Mouse (Mus musculus): Measurements from ENCODE around the gene Ica1l. TPM values are rescaled to one million over a fixed set of nuclear protein-coding genes. Genes with fewer than 3 reads are reported as not detected.

The Ica1l gene
- polyA plus RNA-seq, 1 experiment from 2014 or later: 1.4 TPM

DNA sequence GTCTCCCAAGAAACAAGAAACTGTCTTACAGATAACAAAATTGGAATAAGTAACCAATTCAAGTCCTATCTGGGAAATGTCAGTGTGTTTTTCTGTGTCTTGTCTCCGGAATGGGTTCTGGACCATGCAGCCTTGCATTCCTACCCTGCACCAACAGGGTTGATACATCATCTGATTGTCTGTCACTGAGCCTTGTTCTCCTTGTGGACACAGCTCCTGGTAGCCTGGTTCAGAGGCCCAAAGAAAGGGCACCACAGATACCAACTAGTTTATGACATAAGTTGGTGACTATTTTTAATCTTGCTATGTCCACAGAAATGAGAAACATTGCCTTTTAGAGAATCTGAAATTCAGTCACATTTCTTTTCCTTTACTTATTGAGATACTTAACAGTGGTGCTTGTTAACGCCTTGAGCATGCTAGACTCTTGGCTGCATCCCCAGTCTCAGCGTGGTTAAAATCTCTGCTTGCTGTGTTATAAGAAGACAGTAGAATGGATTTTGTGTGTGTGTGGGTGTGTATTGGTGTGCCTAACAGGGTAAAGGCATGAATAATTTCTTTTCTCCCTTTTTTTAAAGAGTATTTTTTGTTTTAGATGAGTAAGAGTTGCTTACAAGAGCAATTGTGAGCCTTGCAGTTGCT is 55.5 kb downstream of the Ica1l start:
- 0 out of 2 replicates have a peak, but pooled peaks cover 13% of the 10 kb centered on the region for H3K36me3 ChIP-seq (ENCODE audit: insufficient read depth, low read length)
- H3K9me3 ChIP-seq (replicated peaks; ENCODE audit: low read length): no peaks in the 10 kb centered on the region
- WGBS: 95% methylated on average over 3 of the region's 3 CpGs
- DNase-seq (ENCODE audit: low spot score): no peak
- H3K9ac ChIP-seq (ENCODE audit: low read depth, low read length): no peak overlapping the region
- no peak for ATAC-seq (replicated peaks; ENCODE audit: low FRiP score, low read depth)
- no peaks in the 10 kb centered on the region for H3K27me3 ChIP-seq (ENCODE audit: insufficient read depth, low read length)
- H3K4me1 ChIP-seq (replicated peaks; ENCODE audit: insufficient read depth, low read length): no peaks in the 10 kb centered on the region
- H3K27ac ChIP-seq: no peak overlapping the region
- H3K4me3 ChIP-seq (replicated peaks; ENCODE audit: low read depth, low read length): no peak overlapping the region
- no peak overlapping the region for H3K4me2 ChIP-seq (ENCODE audit: low read length)
- no peak for TF ChIP-seq CTCF (IDR thresholded peaks at IDR 0.05; ENCODE audit: low read depth)

DNA sequence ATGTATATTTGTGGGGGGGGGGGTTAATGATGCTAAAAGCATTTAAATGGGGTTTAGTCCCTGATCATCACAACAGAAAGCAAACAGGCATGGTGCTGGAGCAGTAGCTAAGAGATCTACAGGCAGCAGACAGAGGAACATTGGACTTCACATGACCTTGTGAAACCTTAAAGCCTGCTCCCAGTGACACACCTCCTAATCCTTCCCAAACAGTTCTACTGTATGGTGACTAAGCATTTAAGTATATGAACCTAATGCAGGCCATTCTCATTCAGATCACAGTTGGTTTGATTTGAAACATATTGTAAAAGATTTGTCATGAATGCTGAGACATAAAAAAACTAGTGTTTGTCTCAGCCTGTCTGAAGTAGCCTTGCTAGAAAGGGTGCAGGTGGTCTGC is 56.4 kb downstream of the Ica1l start:
- Histone ChIP-seq H3K4me3 (replicated peaks; ENCODE audit: low read depth, low read length) (no peak overlapping the region), H3K4me1 (replicated peaks; ENCODE audit: insufficient read depth, low read length) (no peaks in the 10 kb centered on the region), H3K27me3 (ENCODE audit: insufficient read depth, low read length) (no peaks in the 10 kb centered on the region), H3K9me3 (replicated peaks; ENCODE audit: low read length) (no peaks in the 10 kb centered on the region), H3K9ac (ENCODE audit: low read depth, low read length) (no peak overlapping the region), H3K36me3 (ENCODE audit: insufficient read depth, low read length) (peaks cover 15% of the 10 kb centered on the region; the same call in 1 of the 2 replicates), H3K4me2 (ENCODE audit: low read length) (no peak overlapping the region), H3K27ac (no peak overlapping the region)
- DNase-seq (ENCODE audit: low spot score) (no peak), ATAC-seq (replicated peaks; ENCODE audit: low FRiP score, low read depth) (no peak)
- no peak for TF ChIP-seq CTCF (IDR thresholded peaks at IDR 0.05; ENCODE audit: low read depth)

- Histone ChIP-seq H3K9me3 (replicated peaks; ENCODE audit: low read length) (no peaks in the 10 kb centered on the region), H3K36me3 (ENCODE audit: insufficient read depth, low read length) (peaks cover 26% of the 10 kb centered on the region), H3K4me1 (replicated peaks; ENCODE audit: insufficient read depth, low read length) (no peaks in the 10 kb centered on the region), H3K4me3 (replicated peaks; ENCODE audit: low read depth, low read length) (no peak overlapping the region), H3K27me3 (ENCODE audit: insufficient read depth, low read length) (no peaks in the 10 kb centered on the region), H3K4me2 (ENCODE audit: low read length) (no peak overlapping the region), H3K27ac (no peak overlapping the region), H3K9ac (ENCODE audit: low read depth, low read length) (no peak overlapping the region)
- peak; percentile 63 for TF ChIP-seq CTCF (IDR thresholded peaks at IDR 0.05; ENCODE audit: low read depth)
- ATAC-seq (replicated peaks; ENCODE audit: low FRiP score, low read depth) (no peak), DNase-seq (ENCODE audit: low spot score) (peak; percentile 49)
- WGBS: 91% methylated on average over 4 of the region's 4 CpGs
These were observed 75.7 kb downstream of the Ica1l start for GRCm38 (mm10) chr1:59967291-59967690.

DNA sequence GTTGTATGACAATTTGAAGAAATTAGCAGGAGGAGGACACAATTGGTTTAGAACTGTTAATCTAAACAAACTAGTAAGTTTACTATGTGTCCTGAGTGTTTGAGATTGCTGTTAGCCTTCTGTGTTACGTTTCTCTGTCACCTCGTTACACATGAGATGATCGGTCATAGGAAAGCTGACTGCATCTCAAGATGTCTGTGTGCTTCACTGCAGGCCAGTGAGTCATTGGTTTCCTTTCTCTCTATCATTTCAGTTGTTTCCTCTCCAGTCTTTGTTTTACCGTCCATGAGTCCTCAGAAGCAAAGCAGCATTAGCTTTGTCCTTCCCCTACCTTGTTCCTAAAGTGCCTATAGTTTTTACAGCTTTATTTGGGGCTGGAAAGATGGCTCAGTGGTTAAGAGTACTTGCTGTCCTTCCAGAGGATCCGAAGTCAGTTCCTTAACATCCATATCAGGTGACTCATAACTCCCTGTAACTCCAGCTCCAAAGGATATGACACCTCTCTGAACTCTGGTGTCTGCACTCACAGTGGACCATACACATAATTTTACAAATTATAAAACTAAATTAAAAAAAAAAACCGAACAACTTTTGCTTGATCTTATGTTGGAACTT is 76.7 kb downstream of the Ica1l start:
- peaks cover 22% of the 10 kb centered on the region for H3K36me3 ChIP-seq (ENCODE audit: insufficient read depth, low read length)
- no peaks in the 10 kb centered on the region for H3K27me3 ChIP-seq (ENCODE audit: insufficient read depth, low read length)
- H3K9ac ChIP-seq (ENCODE audit: low read depth, low read length): no peak overlapping the region
- TF ChIP-seq CTCF (IDR thresholded peaks at IDR 0.05; ENCODE audit: low read depth): no peak
- no peak overlapping the region for H3K4me3 ChIP-seq (replicated peaks; ENCODE audit: low read depth, low read length)
- WGBS: 74% methylated on average over 6 of the region's 6 CpGs
- no peak overlapping the region for H3K27ac ChIP-seq
- H3K4me1 ChIP-seq (replicated peaks; ENCODE audit: insufficient read depth, low read length): no peaks in the 10 kb centered on the region
- no peak overlapping the region for H3K4me2 ChIP-seq (ENCODE audit: low read length)
- DNase-seq (ENCODE audit: low spot score) (no peak), ATAC-seq (replicated peaks; ENCODE audit: low FRiP score, low read depth) (no peak)
- H3K9me3 ChIP-seq (replicated peaks; ENCODE audit: low read length): no peaks in the 10 kb centered on the region

DNA sequence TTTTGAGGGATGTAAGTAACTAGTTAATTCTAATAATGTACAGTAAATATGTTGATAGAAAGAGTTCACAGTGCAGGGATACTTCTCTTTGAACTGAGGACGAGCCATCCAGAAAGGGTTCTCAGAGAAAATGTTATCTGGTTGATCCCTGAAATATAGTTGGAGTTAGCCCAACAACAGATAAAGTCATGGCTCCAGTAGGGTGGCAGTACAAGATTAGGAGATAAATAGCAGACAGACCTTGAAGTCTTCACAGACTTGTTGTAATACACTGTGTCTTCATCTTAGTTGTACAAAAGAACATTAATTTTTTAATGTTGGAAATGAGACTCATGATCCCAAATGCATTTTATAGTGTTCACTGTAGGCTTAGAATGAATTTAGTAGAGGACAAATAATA is 83.0 kb downstream of the Ica1l start:
- WGBS: 82% methylated on average over 1 of the region's 1 CpGs
- H3K27me3 ChIP-seq (ENCODE audit: insufficient read depth, low read length): no peaks in the 10 kb centered on the region
- H3K27ac ChIP-seq: no peak overlapping the region
- H3K9me3 ChIP-seq (replicated peaks; ENCODE audit: low read length): no peaks in the 10 kb centered on the region
- TF ChIP-seq CTCF (IDR thresholded peaks at IDR 0.05; ENCODE audit: low read depth): no peak
- no peak for DNase-seq (ENCODE audit: low spot score)
- no peaks in the 10 kb centered on the region for H3K4me1 ChIP-seq (replicated peaks; ENCODE audit: insufficient read depth, low read length)
- H3K4me3 ChIP-seq (replicated peaks; ENCODE audit: low read depth, low read length): no peak overlapping the region
- H3K36me3 ChIP-seq (ENCODE audit: insufficient read depth, low read length): peaks cover 12% of the 10 kb centered on the region; the same call in 1 of the 2 replicates
- H3K4me2 ChIP-seq (ENCODE audit: low read length): no peak overlapping the region
- no peak overlapping the region for H3K9ac ChIP-seq (ENCODE audit: low read depth, low read length)
- no peak for ATAC-seq (replicated peaks; ENCODE audit: low FRiP score, low read depth)

- H3K9me3 ChIP-seq (replicated peaks; ENCODE audit: low read length): no peaks in the 10 kb centered on the region
- no peak for ATAC-seq (replicated peaks; ENCODE audit: low FRiP score, low read depth)
- no peak overlapping the region for H3K4me3 ChIP-seq (replicated peaks; ENCODE audit: low read depth, low read length)
- H3K36me3 ChIP-seq (ENCODE audit: insufficient read depth, low read length): peaks cover 13% of the 10 kb centered on the region
- no peak overlapping the region for H3K27ac ChIP-seq
- DNase-seq (ENCODE audit: low spot score): no peak
- TF ChIP-seq CTCF (IDR thresholded peaks at IDR 0.05; ENCODE audit: low read depth): no peak
- H3K27me3 ChIP-seq (ENCODE audit: insufficient read depth, low read length): no peaks in the 10 kb centered on the region
- 80% methylated on average over 3 of the region's 3 CpGs for WGBS
- no peaks in the 10 kb centered on the region for H3K4me1 ChIP-seq (replicated peaks; ENCODE audit: insufficient read depth, low read length)
- no peak overlapping the region for H3K4me2 ChIP-seq (ENCODE audit: low read length)
- H3K9ac ChIP-seq (ENCODE audit: low read depth, low read length): no peak overlapping the region
These were observed 85.8 kb downstream of the Ica1l start for GRCm38 (mm10) chr1:59957206-59957605.
